ENCODE assay signal across 13 mouse cellular contexts in genomic region chr19:34517812-34518594, GRCm38 (mm10). TPM values are rescaled to one million over a fixed set of nuclear protein-coding genes. Genes with fewer than 3 reads are reported as not detected.
DNase-seq lines count a peak whose midpoint lies in the region; ATAC-seq and TF ChIP-seq lines count a peak whose summit lies in the region.
"Had no signal": no experiment of that assay in that cellular context is flagged by ENCODE, and none has a peak within 500 bp of the region (broad histone marks: within the 10 kb centered on the region; RNA-seq: fewer than 3 reads in every experiment).

No protein-coding gene starts in this region.

- H3K4me1 ChIP-seq in cerebellum, adult 2 months (ENCODE audit: control insufficient read depth, insufficient read depth, low read length): peaks cover 4% of the 10 kb centered on the region
- no peaks in the 10 kb centered on the region for H3K4me1 ChIP-seq in neural tube, embryonic 15.5 days
- H3K4me1 ChIP-seq: heart, embryonic 13.5 days had no signal

- H3K9me3 ChIP-seq in neural tube, embryonic 15.5 days (replicated peaks): no peaks in the 10 kb centered on the region
- H3K9me3 ChIP-seq: heart, embryonic 13.5 days had no signal

- ATAC-seq in neural tube, embryonic 15.5 days (ENCODE audit: low FRiP score): no peak
- ATAC-seq: CD4-positive, CD25-positive, alpha-beta regulatory T cell, adult 4 months; hindbrain, embryonic 16.5 days; midbrain, embryonic 16.5 days had no signal

- TF ChIP-seq POLR2A in cerebellum, adult 2 months (IDR thresholded peaks at IDR 0.05; ENCODE audit: borderline replicate concordance, insufficient read depth, low read length): no peak

- H3K36me3 ChIP-seq in neural tube, embryonic 15.5 days: peaks cover 3% of the 10 kb centered on the region; the same call in 1 of the 2 replicates

- TF ChIP-seq CTCF in cerebellum, adult 2 months (IDR thresholded peaks at IDR 0.05; ENCODE audit: borderline replicate concordance, insufficient read depth, low read depth, low read length): no peak

- no peaks in the 10 kb centered on the region for H3K27me3 ChIP-seq in cerebellum, adult 2 months (ENCODE audit: control insufficient read depth, insufficient read depth, low read length)
- no peaks in the 10 kb centered on the region for H3K27me3 ChIP-seq in neural tube, embryonic 15.5 days (replicated peaks)
- H3K27me3 ChIP-seq: heart, embryonic 13.5 days had no signal

- no peak overlapping the region for H3K4me2 ChIP-seq in neural tube, embryonic 15.5 days
- H3K4me2 ChIP-seq: heart, embryonic 13.5 days had no signal

- H3K4me3 ChIP-seq in cerebellum, adult 2 months (replicated peaks; ENCODE audit: insufficient read depth, low read depth, low read length): no peak overlapping the region
- no peak overlapping the region for H3K4me3 ChIP-seq in neural tube, embryonic 15.5 days (replicated peaks)
- H3K4me3 ChIP-seq: heart, embryonic 13.5 days had no signal

- H3K9ac ChIP-seq in neural tube, embryonic 15.5 days (replicated peaks): no peak overlapping the region
- H3K9ac ChIP-seq: heart, embryonic 13.5 days had no signal

- 53% methylated on average over 13 of the region's 13 CpGs for WGBS in cerebellum, adult 2 months
- 92% methylated on average over 13 of the region's 13 CpGs for WGBS in neural tube, embryonic 15.5 days

- no peak overlapping the region for H3K27ac ChIP-seq in cerebellum, adult 2 months (ENCODE audit: insufficient read depth, low read length)
- H3K27ac ChIP-seq in neural tube, embryonic 15.5 days (replicated peaks): no peak overlapping the region
- H3K27ac ChIP-seq: heart, embryonic 13.5 days had no signal

- DNase-seq in cerebellum, adult 2 months: peak; percentile 29 to 63
- no peak for DNase-seq in cerebellum, adult 11-12 months
- DNase-seq in 3134 (ENCODE audit: extremely low read depth, insufficient read length, low spot score): peak; percentile 22
- DNase-seq in adrenal gland, postnatal 10 days: peak; percentile 70
- peak; percentile 84 for DNase-seq in kidney, adult 8-10 months
- no peak for DNase-seq in thymus, adult 18-20 months
- DNase-seq in frontal cortex, postnatal 36 days (ENCODE audit: low spot score in 2 of 2): no peak
- DNase-seq: spleen, adult 18-20 months had no signal

RNA-seq across cellular contexts. Expression of gene Lipa, which starts 9.3 kb away (rescaled TPM):
- polyA plus RNA-seq in cerebellum, adult 2 months (2012; rRNA removed): 16.6 and 18.1 TPM in 2 replicates
- total RNA-seq in adrenal gland, postnatal 10 days (2021): 100 to 1,000 TPM; 130 to 133 TPM
- 22.4 and 24.7 TPM in 2 replicates for polyA plus RNA-seq in neural tube, embryonic 15.5 days (2015; fragmentation: Nextera tagmentation; extraction: Ambion mirVana)

RNA-seq across cellular contexts. Expression of gene Ifit2, which starts 32.5 kb away (rescaled TPM):
- 2.7 and 4.0 TPM in 2 replicates for polyA plus RNA-seq in cerebellum, adult 2 months (2012; rRNA removed)
- total RNA-seq in adrenal gland, postnatal 10 days (2021): 1 to 10 TPM; 2.8 to 4.0 TPM
- 6.1 and 7.5 TPM in 2 replicates for polyA plus RNA-seq in neural tube, embryonic 15.5 days (2015; fragmentation: Nextera tagmentation; extraction: Ambion mirVana)

RNA-seq across cellular contexts. Expression of gene Ch25h, which starts 43.0 kb away (rescaled TPM):
- polyA plus RNA-seq in cerebellum, adult 2 months (2012; rRNA removed): 0.41 and 0.68 TPM in 2 replicates
- total RNA-seq in adrenal gland, postnatal 10 days (2021): under 1 TPM; 0.55 to 0.57 TPM
- 0.52 and 1.2 TPM in 2 replicates for polyA plus RNA-seq in neural tube, embryonic 15.5 days (2015; fragmentation: Nextera tagmentation; extraction: Ambion mirVana)
- polyA plus RNA-seq: CD4-positive, CD25-positive, alpha-beta regulatory T cell, adult 4 months had no signal

Comparison
In these comparisons a context has a peak if more than half of its experiments do, and no peak if none do; other contexts are left out.
1. DNase-seq: peak in cerebellum, adult 2 months (2 of 2), 3134 (single experiment), adrenal gland, postnatal 10 days (single experiment) and kidney, adult 8-10 months (2 of 2); none in cerebellum, adult 11-12 months (single experiment), thymus, adult 18-20 months (0 of 2) and frontal cortex, postnatal 36 days (0 of 2).